Mouse (Mus musculus): Measurements from ENCODE around the gene Pknox2.

DNA sequence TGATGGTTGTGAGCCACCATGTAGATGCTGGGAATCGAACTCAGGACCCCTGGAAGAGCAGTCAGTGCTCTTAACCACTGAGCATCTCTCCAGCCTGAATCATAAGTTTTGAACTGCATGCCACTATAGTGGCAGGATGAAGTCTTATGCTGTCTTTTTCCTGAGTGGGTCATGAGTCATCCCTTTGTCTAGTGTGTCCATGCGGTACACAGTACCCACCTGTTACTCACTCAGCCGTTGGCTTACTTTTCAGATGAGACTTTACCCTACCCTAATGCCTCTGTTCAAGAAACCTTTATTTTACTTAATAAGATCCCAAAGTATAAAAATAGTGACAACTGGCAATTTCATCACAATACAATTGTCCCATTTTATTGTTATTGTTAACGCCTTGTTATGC, 95.5 kb downstream of the Pknox2 start:
- no peak for TF ChIP-seq CTCF (IDR thresholded peaks at IDR 0.05; ENCODE audit: low read depth)
- TF ChIP-seq EP300 (IDR thresholded peaks at IDR 0.05; ENCODE audit: low read depth) = no peak

Data from liver, postnatal 0 days (tissue).